Comparison of ENCODE assay signal across 26 mouse cellular contexts in genomic region chr2:181797672-181798071, GRCm38 (mm10). TPM values are rescaled to one million over a fixed set of nuclear protein-coding genes. Genes with fewer than 3 reads are reported as not detected.
DNase-seq lines count a peak whose midpoint lies in the region; ATAC-seq and TF ChIP-seq lines count a peak whose summit lies in the region.
"Had no signal": no experiment of that assay in that cellular context is flagged by ENCODE, and none has a peak within 500 bp of the region (broad histone marks: within the 10 kb centered on the region; RNA-seq: fewer than 3 reads in every experiment).

No protein-coding gene starts in this region.

- H3K27me3 ChIP-seq in thymus, adult 2 months (ENCODE audit: control insufficient read depth, insufficient read depth, low read length) = no peaks in the 10 kb centered on the region
- H3K27me3 ChIP-seq: forebrain, embryonic 12.5 days; hindbrain, embryonic 12.5 days; kidney, embryonic 15.5 days; limb, embryonic 13.5 days; liver, embryonic 12.5 days; midbrain, embryonic 12.5 days had no signal

- no peaks in the 10 kb centered on the region for H3K4me1 ChIP-seq in thymus, adult 2 months (replicated peaks; ENCODE audit: control insufficient read depth, insufficient read depth, low read length)
- H3K4me1 ChIP-seq: forebrain, embryonic 12.5 days; kidney, embryonic 15.5 days; limb, embryonic 13.5 days; liver, embryonic 12.5 days; midbrain, embryonic 12.5 days had no signal

- no peaks in the 10 kb centered on the region for H3K36me3 ChIP-seq in thymus, adult 2 months (ENCODE audit: control insufficient read depth, insufficient read depth, low read length)
- H3K36me3 ChIP-seq: G1E; kidney, embryonic 15.5 days; limb, embryonic 13.5 days; liver, embryonic 12.5 days had no signal

- TF ChIP-seq POLR2A in thymus, adult 2 months (IDR thresholded peaks at IDR 0.05; ENCODE audit: control insufficient read depth, extremely low read depth, insufficient read depth, low read length, poor library complexity) = no peak

- peak; percentile 86 for ATAC-seq in cerebellum, adult (ENCODE audit: insufficient number of reproducible peaks, low FRiP score, low TSS enrichment)
- ATAC-seq: forebrain, postnatal 0 days; inflammation-experienced regulatory T-cells, adult 6 months; liver, embryonic 12.5 days; liver, postnatal 0 days had no signal

- no peak overlapping the region for H3K4me3 ChIP-seq in thymus, adult 2 months (ENCODE audit: control insufficient read depth, insufficient read depth, low read length)
- H3K4me3 ChIP-seq: forebrain, embryonic 12.5 days; hindbrain, embryonic 12.5 days; kidney, embryonic 15.5 days; limb, embryonic 13.5 days; liver, embryonic 12.5 days; megakaryocyte, embryonic 14.5 days; midbrain, embryonic 12.5 days had no signal

- DNase-seq in cerebellum, postnatal 4 days (ENCODE audit: low spot score in 2 of 2) = no peak
- peak; percentile 11 for DNase-seq in retina, postnatal 1 day
- no peak for DNase-seq in retina, embryonic 14.5 days (ENCODE audit: low spot score)
- DNase-seq in cerebellum, postnatal 10 days = peak; percentile 66 to 78
- DNase-seq in thymus, postnatal 4 days = no peak
- no peak for DNase-seq in thymus, adult 2 months
- DNase-seq in right cerebral cortex, adult 2 months (ENCODE audit: low spot score in 2 of 2) = no peak
- DNase-seq: adrenal gland, postnatal 10 days; forebrain, postnatal 0 days; heart, postnatal 36 days; kidney, adult 11 months; kidney, postnatal 25 days; liver, postnatal 0 days; lung, postnatal 4 days; spleen, adult 18-20 months; thymus, postnatal 25 days had no signal

- 81% methylated on average over 8 of the region's 8 CpGs for WGBS in thymus, adult 2 months

- H3K27ac ChIP-seq in thymus, adult 2 months (ENCODE audit: control insufficient read depth, insufficient read depth, low read length) = no peak overlapping the region
- H3K27ac ChIP-seq: forebrain, embryonic 12.5 days; hindbrain, embryonic 12.5 days; kidney, embryonic 15.5 days; limb, embryonic 13.5 days; liver, embryonic 12.5 days; midbrain, embryonic 12.5 days had no signal

- TF ChIP-seq CTCF in thymus, adult 2 months (IDR thresholded peaks at IDR 0.05; ENCODE audit: borderline replicate concordance, control insufficient read depth, extremely low read depth, insufficient read depth, low read length, poor library complexity) = no peak

RNA-seq across cellular contexts. Expression of gene Myt1, which starts 34.5 kb away (rescaled TPM):
- polyA plus RNA-seq in thymus, adult 2 months (2012; rRNA removed) = 0.03 and 0.04 TPM in 2 replicates
- polyA plus RNA-seq: G1E; inflammation-experienced regulatory T-cells, adult 6 months; liver, postnatal 0 days had no signal

RNA-seq across cellular contexts. Expression of gene Pcmtd2, which starts 40.0 kb away (rescaled TPM):
- 51.5 and 60.0 TPM in 2 replicates for polyA plus RNA-seq in thymus, adult 2 months (2012; rRNA removed)

Comparison
In these comparisons a context has a peak if more than half of its experiments do, and no peak if none do; other contexts are left out.
1. DNase-seq: peak in retina, postnatal 1 day (single experiment) and cerebellum, postnatal 10 days (2 of 2); none in cerebellum, postnatal 4 days (0 of 2), retina, embryonic 14.5 days (single experiment), thymus, postnatal 4 days (single experiment), thymus, adult 2 months (single experiment) and right cerebral cortex, adult 2 months (0 of 2).